Mouse (Mus musculus): ENCODE data around the gene Aldh5a1. TPM values are rescaled to one million over a fixed set of nuclear protein-coding genes. Genes with fewer than 3 reads are reported as not detected.
A peak's percentile ranks its signal among the peaks of the same experiment; 100 is the strongest.

Gene Aldh5a1
- polyA plus RNA-seq, 1 experiment from 2014 or later: 8.9 TPM

DNA sequence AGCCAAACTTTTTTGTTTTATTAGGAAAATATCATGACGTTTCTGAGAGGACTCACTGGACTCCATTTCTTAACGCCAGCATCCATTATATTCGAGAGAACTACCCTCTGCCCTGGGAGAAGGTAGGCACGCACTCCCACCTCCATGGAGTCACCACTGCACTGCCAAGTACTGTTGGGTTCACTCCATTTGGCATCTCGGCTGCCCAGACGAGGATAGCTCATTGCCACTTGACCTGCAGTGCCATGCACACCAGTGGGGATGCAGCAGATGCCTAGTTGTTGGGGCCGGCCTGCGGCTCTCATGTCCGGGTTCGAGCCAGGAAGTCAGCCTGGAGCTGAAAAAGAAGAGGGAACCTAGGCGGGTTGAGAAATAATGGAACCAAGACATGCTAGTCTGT, 17.6 kb upstream of the Aldh5a1 start:
- no peaks in the 10 kb centered on the region for H3K36me3 ChIP-seq
- H3K4me2 ChIP-seq (replicated peaks): no peak overlapping the region
- ATAC-seq (ENCODE audit: low FRiP score): no peak
- H3K4me1 ChIP-seq: no peaks in the 10 kb centered on the region
- 48% methylated on average over 11 of the region's 11 CpGs for WGBS
- no peaks in the 10 kb centered on the region for H3K27me3 ChIP-seq
- H3K4me3 ChIP-seq: no peak overlapping the region
- no peaks in the 10 kb centered on the region for H3K9me3 ChIP-seq (replicated peaks)
- H3K9ac ChIP-seq: no peak overlapping the region
- H3K27ac ChIP-seq: no peak overlapping the region

DNA sequence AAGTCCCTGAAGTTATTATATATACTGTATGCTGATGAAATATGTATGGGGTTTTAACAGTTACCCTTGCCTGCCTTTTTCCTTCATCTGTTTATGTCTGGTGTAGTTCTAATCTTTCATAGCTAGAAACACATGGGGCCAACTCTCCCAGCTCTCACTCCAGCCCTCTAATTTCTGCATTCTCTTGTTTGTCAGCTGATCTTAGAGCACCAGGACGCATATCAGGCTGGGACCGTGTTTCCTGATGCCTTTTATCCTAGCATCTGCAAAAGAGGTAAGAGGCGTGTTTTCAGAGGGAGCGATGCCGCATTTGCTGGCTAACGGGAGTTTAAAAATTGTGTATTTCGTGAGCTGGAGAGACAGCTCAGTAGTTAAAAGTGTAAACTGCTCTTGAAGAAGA, 15.2 kb upstream of the Aldh5a1 start:
- Histone ChIP-seq H3K9ac (no peak overlapping the region), H3K4me2 (replicated peaks) (no peak overlapping the region), H3K27me3 (no peaks in the 10 kb centered on the region), H3K9me3 (replicated peaks) (no peaks in the 10 kb centered on the region), H3K4me1 (no peaks in the 10 kb centered on the region), H3K4me3 (no peak overlapping the region), H3K36me3 (no peaks in the 10 kb centered on the region), H3K27ac (no peak overlapping the region)
- WGBS: 80% methylated on average over 7 of the region's 7 CpGs
- no peak for ATAC-seq (ENCODE audit: low FRiP score)

DNA sequence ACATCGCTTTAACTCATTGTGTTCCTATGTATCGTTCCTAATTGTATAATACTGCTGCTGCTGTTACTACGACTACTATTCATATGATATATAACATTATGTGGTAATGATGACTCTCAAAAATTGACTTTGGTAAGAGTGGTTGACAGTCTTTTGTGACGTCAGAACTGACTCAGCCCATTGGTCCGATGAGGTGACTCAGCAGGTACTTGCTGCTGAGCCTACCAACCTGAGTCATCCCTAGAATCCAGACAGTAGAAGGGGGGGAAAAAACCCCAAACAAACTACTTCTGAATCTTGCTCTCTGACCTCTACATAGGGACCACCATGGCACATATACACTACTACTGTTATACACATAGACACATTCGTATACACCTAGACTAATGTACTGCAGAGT, 11.4 kb upstream of the Aldh5a1 start:
- WGBS: 88% methylated on average over 6 of the region's 6 CpGs
- H3K36me3 ChIP-seq: no peaks in the 10 kb centered on the region
- H3K27me3 ChIP-seq: no peaks in the 10 kb centered on the region
- H3K27ac ChIP-seq: no peak overlapping the region
- peaks cover 3% of the 10 kb centered on the region; the same call in 1 of the 2 replicates for H3K4me1 ChIP-seq
- no peak for ATAC-seq (ENCODE audit: low FRiP score)
- no peaks in the 10 kb centered on the region for H3K9me3 ChIP-seq (replicated peaks)
- H3K4me3 ChIP-seq: no peak overlapping the region
- no peak overlapping the region for H3K9ac ChIP-seq
- H3K4me2 ChIP-seq (replicated peaks): no peak overlapping the region

DNA sequence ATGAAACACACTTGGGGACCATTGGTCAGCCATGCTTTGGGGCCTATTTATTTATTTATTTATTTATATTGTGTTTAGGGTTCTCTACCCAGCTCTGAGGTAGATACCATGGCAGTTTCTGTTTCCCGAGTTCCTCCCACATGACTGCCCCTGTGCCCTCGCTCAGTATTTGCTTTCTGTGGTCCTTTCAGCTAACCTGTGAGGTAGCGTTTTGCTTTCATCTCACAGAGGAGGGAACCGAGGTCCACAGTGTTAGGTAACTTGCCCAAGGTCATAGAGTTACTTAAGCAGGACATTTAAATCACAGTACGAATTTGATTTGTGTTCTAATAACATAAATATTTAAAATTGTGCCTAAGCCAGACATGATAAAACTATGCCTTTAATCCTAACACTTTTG, 9.7 kb upstream of the Aldh5a1 start:
- no peak for ATAC-seq (ENCODE audit: low FRiP score)
- Histone ChIP-seq H3K36me3 (no peaks in the 10 kb centered on the region), H3K27ac (no peak overlapping the region), H3K9me3 (replicated peaks) (no peaks in the 10 kb centered on the region), H3K4me1 (peaks cover 7% of the 10 kb centered on the region), H3K4me2 (replicated peaks) (no peak overlapping the region), H3K4me3 (no peak overlapping the region), H3K9ac (no peak overlapping the region), H3K27me3 (no peaks in the 10 kb centered on the region)
- 82% methylated on average over 5 of the region's 5 CpGs for WGBS

DNA sequence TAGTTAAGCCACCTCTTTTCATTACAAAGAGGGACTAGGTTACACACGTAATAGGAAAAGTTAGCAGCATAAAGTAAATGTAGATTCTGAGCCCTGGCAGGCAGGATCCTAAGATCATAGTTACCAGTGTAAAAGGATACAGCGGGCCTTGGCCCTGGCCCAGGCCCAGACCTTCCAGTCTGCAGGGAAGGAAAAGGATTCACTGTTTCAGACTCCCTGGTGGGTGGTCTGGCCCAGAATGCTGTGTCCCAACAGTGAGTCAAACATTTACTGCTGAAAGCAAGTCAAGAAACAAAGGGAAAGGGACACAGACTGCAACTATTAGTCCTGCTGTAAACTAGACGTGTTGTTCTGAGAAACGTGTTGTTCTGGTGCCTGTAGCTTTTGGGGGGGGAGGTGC, 8.1 kb upstream of the Aldh5a1 start:
- no peaks in the 10 kb centered on the region for H3K27me3 ChIP-seq
- WGBS: 15% methylated on average over 4 of the region's 4 CpGs
- no peak overlapping the region for H3K4me2 ChIP-seq (replicated peaks)

DNA sequence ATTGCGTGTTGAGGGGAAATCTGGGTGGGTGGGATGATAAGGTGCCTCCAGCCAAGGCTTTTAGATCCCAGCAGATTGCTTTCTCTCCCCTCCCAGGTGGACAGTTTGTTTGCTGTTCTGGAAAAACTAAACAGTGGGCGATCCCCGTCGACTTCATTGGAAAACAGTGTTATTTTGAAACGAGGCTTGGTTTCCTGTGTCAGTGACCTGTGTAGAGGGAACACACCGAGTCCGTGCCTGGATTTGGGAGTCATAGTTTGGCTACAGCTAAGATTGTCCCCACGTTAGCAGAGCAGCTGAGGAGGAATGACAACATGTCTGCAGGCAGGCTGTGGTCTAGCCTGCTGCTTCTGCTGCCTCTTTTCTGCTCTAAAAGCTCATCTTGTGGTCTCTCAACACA, 5.8 kb upstream of the Aldh5a1 start:
- peaks cover 7% of the 10 kb centered on the region for H3K4me1 ChIP-seq
- no peak overlapping the region for H3K27ac ChIP-seq
- H3K9ac ChIP-seq: no peak overlapping the region
- H3K36me3 ChIP-seq: no peaks in the 10 kb centered on the region
- no peak overlapping the region for H3K4me2 ChIP-seq (replicated peaks)
- 76% methylated on average over 8 of the region's 8 CpGs for WGBS
- no peak for ATAC-seq (ENCODE audit: low FRiP score)
- H3K9me3 ChIP-seq (replicated peaks): no peaks in the 10 kb centered on the region
- H3K4me3 ChIP-seq: no peak overlapping the region
- no peaks in the 10 kb centered on the region for H3K27me3 ChIP-seq

More for the DNA sequence above, 8.1 kb upstream of the Aldh5a1 start:
- H3K4me3 ChIP-seq: no peak overlapping the region
- ATAC-seq (ENCODE audit: low FRiP score): peak; percentile 69
- H3K36me3 ChIP-seq: no peaks in the 10 kb centered on the region
- peaks cover 7% of the 10 kb centered on the region for H3K4me1 ChIP-seq
- no peaks in the 10 kb centered on the region for H3K9me3 ChIP-seq (replicated peaks)
- H3K27ac ChIP-seq: no peak overlapping the region
- H3K9ac ChIP-seq: no peak overlapping the region

DNA sequence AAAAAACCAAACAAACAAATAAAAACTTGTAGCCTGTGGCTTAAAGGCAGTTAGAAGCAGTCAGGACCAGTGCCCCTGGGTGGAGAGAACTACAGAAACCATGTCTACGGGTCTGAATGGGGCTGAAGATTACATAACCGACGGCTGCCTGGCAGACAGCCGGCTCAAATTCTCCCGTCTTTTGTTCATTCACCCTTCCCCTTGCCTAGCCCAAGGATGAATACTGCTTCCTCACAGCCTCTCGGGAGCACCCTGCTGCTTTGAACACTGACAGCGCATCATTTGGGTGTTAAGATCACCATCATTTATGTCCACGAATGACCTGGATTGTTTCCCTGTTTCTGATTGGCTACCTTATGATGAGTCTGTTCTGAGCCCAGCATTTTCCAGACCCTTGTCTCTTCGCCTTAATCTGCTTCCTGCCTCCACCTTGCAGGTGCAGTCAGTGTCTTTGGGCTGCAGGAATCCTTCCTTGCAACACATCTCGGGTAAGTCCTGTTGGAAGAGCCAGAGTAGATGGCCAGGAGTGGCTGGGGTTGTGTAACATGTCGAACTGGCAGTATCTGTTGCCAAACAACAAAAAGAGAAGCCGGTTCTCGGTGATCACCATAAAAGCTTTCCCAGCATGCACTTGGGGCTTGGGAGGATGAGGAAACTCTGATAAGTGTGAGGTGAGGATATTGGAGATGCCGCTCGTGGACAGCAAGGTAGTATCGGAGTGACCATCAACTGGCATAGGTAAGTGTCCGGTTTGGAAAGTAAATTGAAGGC, 5.2 kb upstream of the Aldh5a1 start, which contains the start of gene Gpld1:
Gpld1 (plus strand) TSS at position 641 of the 771 bp plus-strand sequence.
- Histone ChIP-seq H3K27me3 (no peaks in the 10 kb centered on the region), H3K36me3 (no peaks in the 10 kb centered on the region), H3K4me1 (peaks cover 14% of the 10 kb centered on the region), H3K4me3 (no peak within 1 kb of the TSS), H3K9me3 (replicated peaks) (no peaks in the 10 kb centered on the region), H3K27ac (no peak within 1 kb of the TSS), H3K9ac (no peak within 1 kb of the TSS), H3K4me2 (replicated peaks) (no peak within 1 kb of the TSS)
- no peak for ATAC-seq (ENCODE audit: low FRiP score)
- 52% methylated on average over 17 of the region's 17 CpGs for WGBS

DNA sequence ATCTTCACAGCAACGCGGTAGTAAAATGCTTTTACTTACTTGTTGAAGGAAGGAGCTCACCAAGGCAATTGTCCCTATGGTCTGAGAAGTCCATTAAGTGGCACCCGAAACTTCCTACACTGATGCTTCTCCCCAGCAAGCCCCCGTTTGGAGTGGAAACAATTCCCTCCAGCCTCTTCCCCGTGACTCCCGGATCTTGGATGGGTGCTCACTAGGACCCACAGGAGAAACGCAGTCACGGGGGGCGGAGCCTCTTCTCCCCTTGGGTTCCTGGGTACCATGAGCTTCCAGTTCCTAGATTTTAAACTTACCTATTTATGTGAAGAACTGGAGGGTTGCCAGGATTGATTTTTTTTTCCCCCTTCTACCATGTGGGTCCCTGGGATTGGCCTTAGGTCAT, 2.0 kb upstream of the Aldh5a1 start:
- H3K4me2 ChIP-seq (replicated peaks): no peak overlapping the region
- H3K36me3 ChIP-seq: peaks cover 1% of the 10 kb centered on the region; the same call in 1 of the 2 replicates
- H3K27me3 ChIP-seq: no peaks in the 10 kb centered on the region
- no peak overlapping the region for H3K27ac ChIP-seq
- H3K4me3 ChIP-seq: no peak overlapping the region
- H3K4me1 ChIP-seq: peaks cover 17% of the 10 kb centered on the region; the same call in 1 of the 2 replicates
- WGBS: 89% methylated on average over 9 of the region's 9 CpGs
- H3K9me3 ChIP-seq (replicated peaks): no peaks in the 10 kb centered on the region
- no peak for ATAC-seq (ENCODE audit: low FRiP score)
- H3K9ac ChIP-seq: no peak overlapping the region

DNA sequence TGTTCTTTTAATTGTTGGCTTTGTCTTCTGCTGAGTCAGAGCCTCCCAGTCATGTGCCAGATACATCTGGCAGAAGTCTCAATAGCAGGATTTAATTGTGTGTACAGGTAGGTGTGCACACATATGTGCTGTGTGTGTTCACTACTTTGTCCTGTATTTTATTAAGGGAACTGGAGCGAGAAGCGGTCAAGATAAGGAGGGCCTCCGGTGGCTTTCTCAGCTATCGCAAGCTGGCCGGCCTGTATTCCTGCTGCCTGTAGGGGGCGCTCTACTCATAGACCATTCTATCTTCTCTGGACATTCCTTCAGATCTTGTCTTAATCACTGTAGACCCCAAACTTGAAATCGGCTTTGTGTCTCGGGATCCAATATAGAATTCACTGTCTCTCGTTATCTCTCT, 1.2 kb upstream of the Aldh5a1 start:
- H3K36me3 ChIP-seq: peaks cover 4% of the 10 kb centered on the region; the same call in 1 of the 2 replicates
- no peak overlapping the region for H3K4me3 ChIP-seq
- no peak for ATAC-seq (ENCODE audit: low FRiP score)
- 31% methylated on average over 9 of the region's 9 CpGs for WGBS
- H3K27ac ChIP-seq: no peak overlapping the region
- no peak overlapping the region for H3K9ac ChIP-seq
- peaks cover 17% of the 10 kb centered on the region; the same call in 1 of the 2 replicates for H3K4me1 ChIP-seq
- no peak overlapping the region for H3K4me2 ChIP-seq (replicated peaks)
- H3K9me3 ChIP-seq (replicated peaks): no peaks in the 10 kb centered on the region
- H3K27me3 ChIP-seq: no peaks in the 10 kb centered on the region

DNA sequence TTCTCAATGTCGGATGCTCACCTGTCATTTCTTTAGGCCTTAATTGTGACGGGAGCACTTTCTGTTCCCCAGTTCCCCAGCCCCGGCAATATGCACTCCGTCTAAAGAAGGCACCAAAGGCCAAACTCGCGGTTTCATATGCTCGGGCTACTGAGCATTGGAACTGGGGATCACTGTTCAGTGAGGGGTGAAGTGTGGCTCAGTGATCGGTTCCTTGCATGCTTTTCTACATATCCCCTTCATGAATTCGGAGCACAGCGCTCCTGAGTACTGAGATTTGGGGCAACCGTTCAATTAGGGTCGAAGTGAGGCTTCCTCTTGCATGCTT, 342 bp upstream of the Aldh5a1 start:
- 20% methylated on average over 12 of the region's 12 CpGs for WGBS
- Histone ChIP-seq H3K27ac (no peak overlapping the region), H3K9me3 (replicated peaks) (no peaks in the 10 kb centered on the region), H3K4me3 (peak overlapping the region; percentile 94), H3K36me3 (peaks cover 4% of the 10 kb centered on the region; the same call in 1 of the 2 replicates), H3K4me2 (replicated peaks) (peak overlapping the region; percentile 82), H3K4me1 (peaks cover 17% of the 10 kb centered on the region; the same call in 1 of the 2 replicates), H3K27me3 (no peaks in the 10 kb centered on the region), H3K9ac (peak overlapping the region; percentile 92)
- peak; percentile 17; the same call in 1 of the 2 replicates for ATAC-seq (ENCODE audit: low FRiP score)

DNA sequence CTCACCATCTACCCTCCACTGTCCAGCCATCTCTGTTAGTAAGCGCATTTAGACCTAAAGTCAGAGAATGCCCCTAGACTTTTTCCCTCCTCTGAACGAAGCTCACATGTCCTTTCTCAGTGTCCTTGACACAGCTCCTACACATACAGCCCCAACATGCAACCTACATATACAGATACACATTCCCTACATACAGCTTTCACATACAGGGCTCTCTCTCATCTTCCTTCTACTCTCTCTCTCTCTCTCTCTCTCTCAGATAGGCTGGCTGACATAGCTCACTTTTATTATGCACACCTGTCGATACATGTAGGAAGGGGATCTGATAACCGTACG, 721 bp downstream of the Aldh5a1 start:
- H3K9me3 ChIP-seq (replicated peaks): no peaks in the 10 kb centered on the region
- H3K36me3 ChIP-seq: peaks cover 4% of the 10 kb centered on the region; the same call in 1 of the 2 replicates
- H3K27me3 ChIP-seq: no peaks in the 10 kb centered on the region
- H3K4me2 ChIP-seq (replicated peaks): peak overlapping the region; percentile 82
- H3K9ac ChIP-seq: peak overlapping the region; percentile 92
- peak overlapping the region; percentile 81; the same call in 1 of the 2 replicates for H3K27ac ChIP-seq
- peak; percentile 36; the same call in 1 of the 2 replicates for ATAC-seq (ENCODE audit: low FRiP score)
- H3K4me1 ChIP-seq: peaks cover 13% of the 10 kb centered on the region; the same call in 1 of the 2 replicates
- H3K4me3 ChIP-seq: peak overlapping the region; percentile 94
- WGBS: 61% methylated on average over 5 of the region's 5 CpGs

DNA sequence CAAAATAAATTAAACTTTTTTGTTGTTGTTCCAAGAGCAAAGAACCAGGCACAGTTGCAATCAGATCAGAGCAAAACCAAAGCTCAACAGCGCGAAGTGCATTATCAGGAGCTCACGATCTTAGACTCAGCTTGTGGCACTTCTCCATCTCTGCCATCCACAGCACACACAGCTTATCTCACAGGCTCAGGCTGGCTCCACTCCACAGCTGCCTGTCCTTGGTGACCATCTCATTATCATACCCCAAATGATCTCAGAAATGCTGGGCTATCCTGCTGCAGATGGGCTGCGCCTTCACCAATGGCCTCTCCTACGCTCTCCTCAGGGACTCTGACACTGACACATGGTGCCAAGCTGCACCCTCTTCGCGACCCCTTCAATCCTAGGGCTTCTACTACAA, 4.3 kb downstream of the Aldh5a1 start:
- no peak overlapping the region for H3K9ac ChIP-seq
- no peak overlapping the region for H3K4me3 ChIP-seq
- no peaks in the 10 kb centered on the region for H3K27me3 ChIP-seq
- no peak overlapping the region for H3K4me2 ChIP-seq (replicated peaks)
- H3K4me1 ChIP-seq: peaks cover 11% of the 10 kb centered on the region; the same call in 1 of the 2 replicates
- peaks cover 4% of the 10 kb centered on the region; the same call in 1 of the 2 replicates for H3K36me3 ChIP-seq
- no peak for ATAC-seq (ENCODE audit: low FRiP score)
- WGBS: 90% methylated on average over 7 of the region's 7 CpGs
- H3K9me3 ChIP-seq (replicated peaks): no peaks in the 10 kb centered on the region
- no peak overlapping the region for H3K27ac ChIP-seq

DNA sequence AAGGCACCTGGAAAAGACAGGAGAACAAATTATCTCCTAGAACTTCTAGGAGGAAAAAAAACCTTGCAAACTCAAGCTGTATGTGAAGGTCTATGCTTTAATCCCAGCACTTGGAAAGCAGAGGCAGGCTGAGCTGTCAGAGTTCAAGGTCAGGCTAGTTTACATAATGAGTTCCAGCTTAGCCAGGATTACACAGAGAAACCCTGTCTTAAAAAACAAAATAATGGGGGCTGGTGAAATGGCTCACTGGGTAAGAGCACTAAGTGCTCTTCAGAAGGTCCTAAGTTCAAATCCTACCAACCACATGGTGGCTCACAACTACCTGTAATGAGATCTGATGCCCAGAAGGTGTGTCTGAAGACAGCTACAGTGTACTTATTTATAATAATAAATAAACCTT, 6.9 kb downstream of the Aldh5a1 start:
- H3K27me3 ChIP-seq: no peaks in the 10 kb centered on the region
- H3K9ac ChIP-seq: no peak overlapping the region
- H3K4me2 ChIP-seq (replicated peaks): no peak overlapping the region
- no peak for ATAC-seq (ENCODE audit: low FRiP score)
- H3K4me1 ChIP-seq: no peaks in the 10 kb centered on the region
- no peak overlapping the region for H3K4me3 ChIP-seq
- no peak overlapping the region for H3K27ac ChIP-seq
- H3K9me3 ChIP-seq (replicated peaks): no peaks in the 10 kb centered on the region
- H3K36me3 ChIP-seq: peaks cover 4% of the 10 kb centered on the region; the same call in 1 of the 2 replicates

Data from hindbrain, embryonic 12.5 days (tissue).